14 mouse cellular contexts compared by ENCODE assay signal in genomic region chr11:88532016-88532415, GRCm38 (mm10).
"Had no signal": no experiment of that assay in that cellular context is flagged by ENCODE, and none has a peak within 500 bp of the region (broad histone marks: within the 10 kb centered on the region; RNA-seq: fewer than 3 reads in every experiment).

No protein-coding gene starts in this region.

- H3K9me3 ChIP-seq: limb, embryonic 10.5 days; midbrain, embryonic 10.5 days; neural tube, embryonic 12.5 days; stomach, embryonic 15.5 days had no signal

- H3K27me3 ChIP-seq: neural tube, embryonic 12.5 days; stomach, embryonic 15.5 days had no signal

- H3K4me3 ChIP-seq: limb, embryonic 10.5 days; midbrain, embryonic 10.5 days; neural tube, embryonic 12.5 days; stomach, embryonic 15.5 days had no signal

- H3K36me3 ChIP-seq: neural tube, embryonic 12.5 days; stomach, embryonic 15.5 days had no signal

- DNase-seq: kidney, adult 18-20 months; lung, embryonic 14.5 days; lung, postnatal 10 days; lung, postnatal 4 days; midbrain, embryonic 14.5 days; right cerebral cortex, postnatal 4 days; spleen, adult 18-20 months; thymus, postnatal 36 days had no signal

- H3K9ac ChIP-seq: liver, embryonic 14.5 days; lung, embryonic 14.5 days; neural tube, embryonic 12.5 days; stomach, embryonic 15.5 days had no signal

- H3K4me2 ChIP-seq: lung, embryonic 14.5 days; neural tube, embryonic 12.5 days; stomach, embryonic 15.5 days had no signal

- H3K27ac ChIP-seq: kidney, postnatal 0 days; limb, embryonic 10.5 days; liver, embryonic 14.5 days; neural tube, embryonic 12.5 days; stomach, embryonic 15.5 days had no signal
